Mouse (Mus musculus) cortical plate, adult 2 months (tissue): Measurements from ENCODE around the gene March2. TPM values are rescaled to one million over a fixed set of nuclear protein-coding genes. Genes with fewer than 3 reads are reported as not detected.

ENCODE experiments used
- H3K27ac ChIP-seq: fragments of 200-500 bp; 2 replicates; pipeline ENCODE4 v1.5.1; 2012; ENCODE audit warnings: low read length, control low read depth, inconsistent platforms; ENCODE audit not compliant: insufficient read depth
- H3K4me1 ChIP-seq: fragments of 200-500 bp; 2 replicates; pipeline ENCODE4 v1.6.1; 2011; ENCODE audit warnings: low read length; ENCODE audit not compliant: control insufficient read depth, insufficient read depth
- H3K4me3 ChIP-seq: fragments of 200-500 bp; 2 replicates; pipeline ENCODE4 v1.5.1; 2011; ENCODE audit warnings: mild to moderate bottlenecking, low read length, control low read depth; ENCODE audit not compliant: insufficient read depth
- CTCF ChIP-seq: fragments of 200-500 bp; IDR thresholded peaks from 2 replicates; pipeline ENCODE4 v1.5.1; 2011; ENCODE audit warnings: mild to moderate bottlenecking, control low read depth, low read length; ENCODE audit not compliant: insufficient read depth; ENCODE audit errors: extremely low read depth
- POLR2A ChIP-seq: fragments of 200-500 bp; IDR thresholded peaks from 2 replicates; pipeline ENCODE4 v1.6.1; 2011; ENCODE audit warnings: mild to moderate bottlenecking, low read length, control low read depth; ENCODE audit not compliant: insufficient read depth; ENCODE audit errors: extremely low read depth
- polyA plus RNA-seq: library from polyadenylated mRNA; depleted of rRNA; stranded (reverse); fragments of >200 nt; gene quantifications from 2 replicates; pipeline ENCODE4 v1.2.3, GENCODE M21; 2012

March2 gene
- polyA plus RNA-seq, 1 experiment = 137 TPM

DNA sequence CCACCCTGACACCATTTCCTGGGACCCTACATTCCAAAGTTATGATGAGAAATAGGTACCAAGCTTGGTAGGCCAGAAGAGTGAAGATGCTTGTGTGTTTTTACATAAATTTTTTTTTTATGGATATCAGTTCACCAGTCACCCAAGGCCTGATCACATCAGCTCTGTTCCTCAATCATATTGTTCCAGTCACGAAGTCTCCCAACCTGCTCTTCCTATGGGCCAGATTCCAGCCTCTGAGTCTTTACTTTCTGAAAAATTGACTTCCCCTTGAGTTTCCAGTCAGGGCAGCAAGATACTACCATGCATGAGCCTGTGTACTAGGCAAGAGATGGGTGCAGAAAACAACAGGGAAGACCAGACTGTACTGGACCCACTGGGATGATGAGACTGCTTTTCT is 31.7 kb downstream of the March2 start, which contains the start of gene Hnrnpm:
Hnrnpm (minus strand) TSS at position 101 of the 400 bp plus-strand sequence.
- Histone ChIP-seq H3K4me1 (peaks cover 6% of the 10 kb centered on the region; the same call in 1 of the 2 replicates), H3K4me3 (peak within 1 kb of the TSS; percentile 58; the same call in 1 of the 2 replicates), H3K27ac (no peak within 1 kb of the TSS)
- TF ChIP-seq CTCF (no peak), POLR2A (no peak)

DNA sequence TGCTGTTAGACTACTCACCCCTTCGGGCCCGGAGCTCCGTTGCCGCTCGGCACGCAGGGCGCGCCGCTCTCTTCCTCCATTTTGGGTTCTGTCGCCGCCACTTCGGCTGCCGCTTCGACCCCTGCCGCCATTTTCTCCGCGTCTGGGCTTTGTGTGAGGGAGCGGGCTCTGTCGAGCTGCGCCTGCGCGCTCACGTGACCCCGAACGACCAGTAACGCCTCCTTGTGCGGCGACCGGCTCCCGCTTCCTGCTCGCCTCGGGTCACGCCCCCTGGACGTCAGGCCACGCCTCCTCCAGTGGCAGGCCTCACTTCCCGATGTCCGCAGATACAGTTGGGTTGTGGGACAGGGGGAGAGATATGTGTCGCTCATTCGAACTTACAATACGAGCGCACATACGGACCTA is 33.2 kb downstream of the March2 start:
- H3K4me1 ChIP-seq = peaks cover 6% of the 10 kb centered on the region; the same call in 1 of the 2 replicates
- TF ChIP-seq POLR2A (peak; percentile 85), CTCF (no peak)
- H3K4me3 ChIP-seq = peak overlapping the region; percentile 58
- peak overlapping the region; percentile 73 for H3K27ac ChIP-seq

DNA sequence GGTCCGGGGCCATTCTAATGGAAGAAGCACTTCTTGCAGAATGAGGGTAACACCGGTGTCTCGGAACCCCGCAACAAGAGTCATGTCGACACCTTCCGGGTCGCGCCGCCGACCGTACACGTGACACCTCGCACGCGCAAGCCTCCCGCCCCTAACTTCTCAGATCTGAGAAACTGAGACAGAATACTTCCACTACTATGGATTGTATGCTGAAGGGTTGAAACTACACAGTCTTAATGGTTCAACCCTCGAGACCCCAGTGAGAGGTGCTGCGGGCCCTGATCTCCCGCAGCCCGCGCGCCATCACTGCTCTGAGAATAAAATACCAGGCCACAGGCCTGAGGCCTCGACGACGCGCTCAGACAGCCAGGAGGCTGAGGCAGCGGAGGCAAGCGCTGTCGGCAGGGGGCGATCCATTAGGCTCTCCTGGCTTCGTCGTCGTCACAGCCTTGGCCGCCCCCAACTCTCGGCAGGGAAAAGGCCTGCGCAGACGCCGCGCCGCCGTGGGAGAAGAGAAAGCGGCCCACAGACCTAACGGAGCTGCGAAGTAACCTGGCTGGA is 33.7 kb downstream of the March2 start:
- Histone ChIP-seq H3K27ac (peak overlapping the region; percentile 73), H3K4me3 (peak overlapping the region; percentile 58), H3K4me1 (peaks cover 6% of the 10 kb centered on the region; the same call in 1 of the 2 replicates)
- TF ChIP-seq POLR2A (peak; percentile 31; the same call in 1 of the 2 replicates), CTCF (peak; percentile 20; the same call in 1 of the 2 replicates)

DNA sequence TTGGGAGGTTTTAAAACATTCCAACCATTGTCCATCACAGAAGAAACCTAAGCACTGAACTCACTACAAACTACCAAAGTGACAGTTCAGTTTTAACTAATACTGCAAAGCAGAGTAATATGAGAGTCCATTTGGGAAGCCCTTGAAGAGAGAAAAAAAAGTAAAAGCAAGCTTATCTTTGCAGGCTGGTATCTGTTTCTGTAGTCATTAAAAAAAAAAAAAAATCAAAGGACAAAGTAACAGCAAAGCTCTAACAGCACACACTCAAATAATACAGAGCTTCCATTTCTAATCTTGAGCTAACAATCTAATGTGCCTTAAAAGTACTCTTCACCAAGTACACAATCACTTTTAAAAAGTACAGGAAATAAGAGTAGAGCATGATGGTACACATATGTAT is 36.7 kb downstream of the March2 start:
- TF ChIP-seq CTCF = no peak
- TF ChIP-seq POLR2A = no peak
- no peak overlapping the region for H3K4me3 ChIP-seq
- H3K27ac ChIP-seq = no peak overlapping the region
- H3K4me1 ChIP-seq = peaks cover 9% of the 10 kb centered on the region

DNA sequence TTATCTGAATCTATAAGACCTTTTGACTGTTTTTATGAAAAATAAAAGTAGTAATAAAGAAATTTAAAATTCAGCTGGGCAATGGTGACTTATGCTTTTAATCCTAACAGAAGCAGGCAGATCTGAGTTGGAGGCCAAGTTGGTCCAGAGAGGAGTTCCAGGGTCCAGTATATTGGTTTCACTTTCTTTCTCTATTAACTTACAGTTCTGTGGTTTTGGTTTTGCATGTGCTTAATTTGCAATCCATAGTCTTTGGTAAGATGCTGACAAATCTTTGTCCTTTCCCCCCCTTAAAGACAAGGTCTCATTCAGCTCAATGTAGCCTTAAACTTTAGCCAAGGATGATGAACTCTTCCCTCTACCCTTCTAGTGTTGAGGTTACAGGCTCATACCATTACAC is 39.7 kb downstream of the March2 start:
- Histone ChIP-seq H3K4me3 (no peak overlapping the region), H3K27ac (no peak overlapping the region), H3K4me1 (peaks cover 9% of the 10 kb centered on the region)
- no peak for TF ChIP-seq CTCF
- TF ChIP-seq POLR2A = no peak

DNA sequence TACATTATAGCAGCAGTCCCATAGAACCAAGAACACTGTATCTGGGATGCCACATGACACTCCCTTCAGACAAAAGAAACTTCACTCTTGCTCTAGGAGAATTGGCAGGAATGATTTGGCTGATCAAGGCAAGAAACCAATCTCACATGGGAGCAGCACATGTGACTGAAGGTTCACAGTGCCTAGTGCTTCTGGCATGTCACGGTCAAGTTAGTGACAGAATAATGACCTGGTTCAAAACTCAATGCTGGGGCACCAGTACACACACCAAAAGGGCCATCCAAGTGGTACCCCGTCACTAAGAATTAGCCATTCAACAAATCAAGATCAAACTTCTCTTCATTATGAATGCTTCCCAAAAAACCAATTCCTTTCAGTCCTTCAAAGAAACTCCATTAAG is 42.4 kb downstream of the March2 start:
- Histone ChIP-seq H3K4me3 (no peak overlapping the region), H3K27ac (no peak overlapping the region), H3K4me1 (peaks cover 3% of the 10 kb centered on the region)
- TF ChIP-seq CTCF (no peak), POLR2A (no peak)

DNA sequence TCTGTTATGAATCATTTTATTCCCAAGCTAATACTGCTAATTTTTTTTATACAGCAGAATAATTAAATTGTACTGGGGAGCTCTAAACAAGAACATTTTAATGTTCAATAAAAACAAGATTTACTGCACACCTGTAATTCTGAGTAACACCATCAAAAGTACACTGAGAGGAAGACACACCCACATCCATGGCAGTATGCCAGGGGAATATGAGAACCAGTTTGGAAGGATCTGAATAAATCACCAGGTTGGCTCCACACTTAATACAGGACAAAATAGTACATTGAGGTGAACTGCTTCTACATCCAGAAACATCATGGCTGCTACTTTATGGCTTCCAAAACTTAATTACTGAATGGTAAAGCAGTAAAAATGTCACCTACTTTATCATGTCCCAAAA is 43.0 kb downstream of the March2 start:
- H3K27ac ChIP-seq = no peak overlapping the region
- peaks cover 3% of the 10 kb centered on the region for H3K4me1 ChIP-seq
- TF ChIP-seq POLR2A = no peak
- no peak for TF ChIP-seq CTCF

DNA sequence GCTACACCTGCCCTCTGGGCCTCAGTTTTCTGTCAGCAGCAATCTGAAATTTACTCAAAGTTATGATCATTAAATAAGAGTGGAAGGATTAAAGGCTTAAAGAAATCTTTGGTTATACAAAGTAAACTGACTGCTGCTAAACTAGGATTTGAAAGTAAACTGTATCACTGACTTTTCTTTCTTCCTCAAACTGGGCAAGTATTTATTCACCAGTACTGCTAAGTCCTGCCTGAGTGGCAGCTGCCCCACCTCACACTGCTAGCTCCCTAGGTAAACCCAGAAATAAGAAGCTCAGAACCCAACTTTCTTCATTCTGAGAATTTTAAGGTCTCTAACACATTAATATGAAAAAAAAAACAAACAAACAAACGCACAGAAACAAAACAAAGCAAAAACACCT is 44.6 kb downstream of the March2 start:
- TF ChIP-seq CTCF (no peak), POLR2A (no peak)
- no peak overlapping the region for H3K27ac ChIP-seq
- no peak overlapping the region for H3K4me3 ChIP-seq
- H3K4me1 ChIP-seq = peaks cover 3% of the 10 kb centered on the region

More for the DNA sequence above, 43.0 kb downstream of the March2 start:
- H3K4me3 ChIP-seq = no peak overlapping the region

DNA sequence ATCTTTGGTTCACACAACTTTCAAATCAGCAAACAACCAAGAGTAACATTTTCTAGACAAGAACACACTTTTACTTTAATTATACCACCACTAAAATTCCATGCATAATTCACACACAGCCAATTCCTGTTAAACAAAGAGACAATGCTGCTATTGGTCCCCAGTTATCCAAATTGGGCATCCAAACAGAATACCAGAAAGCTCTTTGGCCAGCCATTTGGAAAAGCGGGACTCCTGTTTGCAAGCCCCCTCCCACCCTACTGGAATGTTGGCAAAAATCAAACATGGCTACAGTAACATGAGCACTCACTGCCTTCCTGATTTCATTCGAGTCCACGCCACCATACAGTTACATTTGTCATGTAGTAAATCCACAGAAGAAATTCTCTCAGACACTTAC is 48.8 kb downstream of the March2 start:
- Histone ChIP-seq H3K4me1 (no peaks in the 10 kb centered on the region; the same call in 1 of the 2 replicates), H3K27ac (no peak overlapping the region), H3K4me3 (no peak overlapping the region)
- TF ChIP-seq CTCF (no peak), POLR2A (no peak)

DNA sequence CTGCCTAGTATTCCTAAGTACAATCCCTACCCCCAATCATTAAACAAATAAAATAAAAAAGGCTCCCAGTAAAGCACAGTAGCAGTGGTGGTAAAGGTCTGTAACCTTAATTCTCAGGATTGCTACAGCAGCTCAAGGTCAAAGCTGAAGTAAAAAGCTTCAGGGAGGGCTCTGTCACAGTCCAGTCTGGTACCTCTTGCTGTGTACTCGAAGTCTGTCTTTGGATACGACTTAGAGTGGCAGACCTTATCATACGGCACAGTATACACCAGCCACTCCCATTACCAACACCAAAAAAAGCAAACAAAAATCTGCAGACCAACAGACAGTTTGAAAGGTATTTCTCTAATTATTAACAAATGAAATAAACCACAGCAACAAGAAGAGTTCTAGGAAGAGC is 51.7 kb downstream of the March2 start:
- Histone ChIP-seq H3K27ac (no peak overlapping the region), H3K4me3 (no peak overlapping the region), H3K4me1 (no peaks in the 10 kb centered on the region)
- TF ChIP-seq CTCF (no peak), POLR2A (no peak)

DNA sequence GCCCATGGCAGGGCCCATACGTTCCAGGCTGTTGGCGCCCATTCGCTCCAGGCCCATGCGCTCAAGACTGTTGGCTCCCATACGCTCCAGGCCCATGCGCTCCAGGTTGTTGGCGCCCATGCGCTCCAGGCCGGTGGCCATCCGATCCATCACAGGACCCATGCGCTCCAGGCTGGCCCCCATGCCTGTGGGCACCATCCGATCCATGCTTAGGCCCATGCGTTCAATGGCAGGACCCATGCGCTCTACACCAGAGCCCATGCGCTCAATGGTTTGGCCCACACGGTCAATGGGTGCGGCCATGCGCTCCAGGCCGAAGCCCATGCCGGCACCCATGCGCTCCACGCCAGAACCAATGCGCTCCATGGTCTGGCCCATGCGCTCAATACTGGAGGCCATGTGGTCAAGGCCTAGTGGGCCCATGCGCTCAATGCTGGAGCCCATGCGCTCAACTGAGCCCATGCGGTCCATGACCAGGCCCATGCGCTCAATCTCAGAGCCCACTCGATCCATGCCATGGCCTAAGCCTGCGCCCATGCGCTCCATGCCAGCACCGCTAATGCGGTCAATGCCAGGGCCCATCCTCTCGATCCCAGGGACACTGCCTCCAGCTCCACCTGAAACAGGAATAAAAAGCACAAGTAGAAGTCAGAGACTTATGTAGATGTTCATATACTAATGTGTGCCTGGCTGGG is 68.5 kb downstream of the March2 start:
- Histone ChIP-seq H3K4me3 (no peak overlapping the region), H3K4me1 (peaks cover 2% of the 10 kb centered on the region; the same call in 1 of the 2 replicates), H3K27ac (no peak overlapping the region)
- no peak for TF ChIP-seq CTCF
- no peak for TF ChIP-seq POLR2A
